Mouse (Mus musculus) intestine, embryonic 14.5 days (tissue): ENCODE measurements around the gene Itpripl2. TPM values are rescaled to one million over a fixed set of nuclear protein-coding genes. Genes with fewer than 3 reads are reported as not detected.
A peak's percentile ranks its signal among the peaks of the same experiment; 100 is the strongest.

Experiments used
- ATAC-seq: fragments of 200-750 bp; cut with Nextera tagmentation; replicated peaks from 2 replicates; pipeline ENCODE4 v1.8.0; 2017; ENCODE audit warnings: low read depth, moderate number of reproducible peaks, moderate TSS enrichment, moderate library complexity; ENCODE audit not compliant: low FRiP score, low TSS enrichment
- DNase-seq: peaks from one replicate; pipeline ENCODE4 v3.0.0-alpha.2; 2018; ENCODE audit warnings: low spot score
- H3K27ac ChIP-seq: fragments of 300-500 bp; sonication (generic); 2 replicates; pipeline ENCODE4 v1.5.1; 2014; ENCODE audit warnings: low read depth, mild to moderate bottlenecking, control low read depth
- H3K27me3 ChIP-seq: fragments of 300-500 bp; sonication (generic); replicated peaks from 2 replicates; pipeline ENCODE4 v1.6.1; 2014; ENCODE audit warnings: low read length, control low read depth; ENCODE audit not compliant: control insufficient read depth, insufficient read depth
- H3K36me3 ChIP-seq: fragments of 300-500 bp; sonication (generic); 2 replicates; pipeline ENCODE4 v1.6.1; 2014; ENCODE audit warnings: low read length, control low read depth; ENCODE audit not compliant: control insufficient read depth, insufficient read depth
- H3K4me1 ChIP-seq: fragments of 300-500 bp; sonication (generic); replicated peaks from 2 replicates; pipeline ENCODE4 v1.6.1; 2014; ENCODE audit warnings: low read length, control low read depth, mixed read lengths; ENCODE audit not compliant: control insufficient read depth, insufficient read depth
- H3K4me2 ChIP-seq: fragments of 300-500 bp; sonication (generic); 2 replicates; pipeline ENCODE4 v1.6.1; 2014; ENCODE audit warnings: low read length
- H3K4me3 ChIP-seq: fragments of 300-500 bp; sonication (generic); 2 replicates; pipeline ENCODE4 v1.5.1; 2014; ENCODE audit warnings: low read depth, low read length, control low read depth, mixed read lengths
- H3K9ac ChIP-seq: fragments of 300-500 bp; sonication (generic); 2 replicates; pipeline ENCODE4 v1.6.1; 2014; ENCODE audit warnings: mild to moderate bottlenecking, low read length
- H3K9me3 ChIP-seq: fragments of 300-500 bp; sonication (generic); 2 replicates; pipeline ENCODE4 v1.6.1; 2016; ENCODE audit warnings: low read length, control low read depth; ENCODE audit not compliant: control insufficient read depth
- WGBS: fragments of 180-500 bp; shearing (Covaris S2); extraction: QIAGEN DNeasy Blood & Tissue Kit; methylation state at CpG from one replicate; pipeline ENCODE4 v1.1.7; 2014; 5-methylcytosine and 5-hydroxymethylcytosine counted together
- polyA plus RNA-seq: library from polyadenylated mRNA; unstranded; fragments of >200 nt; fragmentation: Nextera tagmentation; extraction: Ambion mirVana; gene quantifications from 2 replicates; pipeline ENCODE4 v1.2.1, GENCODE M21; 2014

Itpripl2 gene
- polyA plus RNA-seq, 1 experiment from 2014 or later: 2.8 TPM

GRCm38 (mm10) chr7:118518687-118519086 lies 26.9 kb upstream of the Itpripl2 start:
- Histone ChIP-seq H3K4me3 (no peak overlapping the region), H3K27ac (no peak overlapping the region), H3K4me2 (no peak overlapping the region), H3K9me3 (no peaks in the 10 kb centered on the region), H3K4me1 (0 out of 2 replicates have a peak, but pooled peaks cover 8% of the 10 kb centered on the region), H3K27me3 (no peaks in the 10 kb centered on the region), H3K36me3 (no peaks in the 10 kb centered on the region), H3K9ac (no peak overlapping the region)
- peak; percentile 86 for ATAC-seq
- DNase-seq: peak; percentile 88
- WGBS: 3% methylated on average over 18 of the region's 18 CpGs

GRCm38 (mm10) chr7:118517819-118518218 lies 26.0 kb upstream of the Itpripl2 start:
- no peak overlapping the region for H3K9ac ChIP-seq
- 0 out of 2 replicates have a peak, but pooled peaks cover 8% of the 10 kb centered on the region for H3K4me1 ChIP-seq
- H3K27me3 ChIP-seq: no peaks in the 10 kb centered on the region
- no peak for ATAC-seq
- H3K4me2 ChIP-seq: no peak overlapping the region
- H3K36me3 ChIP-seq: no peaks in the 10 kb centered on the region
- H3K9me3 ChIP-seq: no peaks in the 10 kb centered on the region
- H3K27ac ChIP-seq: no peak overlapping the region
- WGBS: 57% methylated on average over 2 of the region's 2 CpGs
- no peak for DNase-seq
- no peak overlapping the region for H3K4me3 ChIP-seq

GRCm38 (mm10) chr7:118508556-118508955 lies 16.8 kb upstream of the Itpripl2 start:
- no peaks in the 10 kb centered on the region for H3K9me3 ChIP-seq
- ATAC-seq (no peak), DNase-seq (no peak)
- H3K27me3 ChIP-seq: no peaks in the 10 kb centered on the region
- H3K9ac ChIP-seq: no peak overlapping the region
- H3K27ac ChIP-seq: no peak overlapping the region
- no peaks in the 10 kb centered on the region for H3K4me1 ChIP-seq
- no peaks in the 10 kb centered on the region for H3K36me3 ChIP-seq
- no peak overlapping the region for H3K4me2 ChIP-seq
- WGBS: 71% methylated on average over 7 of the region's 7 CpGs
- H3K4me3 ChIP-seq: no peak overlapping the region

- Histone ChIP-seq H3K4me2 (no peak overlapping the region), H3K9me3 (no peaks in the 10 kb centered on the region), H3K36me3 (no peaks in the 10 kb centered on the region), H3K4me1 (no peaks in the 10 kb centered on the region), H3K4me3 (no peak overlapping the region), H3K27me3 (no peaks in the 10 kb centered on the region), H3K27ac (no peak overlapping the region), H3K9ac (no peak overlapping the region)
- 49% methylated on average over 4 of the region's 4 CpGs for WGBS
- ATAC-seq (no peak), DNase-seq (no peak)
Measured at GRCm38 (mm10) chr7:118503844-118504243, 12.1 kb upstream of the Itpripl2 start.

GRCm38 (mm10) chr7:118502333-118502732 lies 10.6 kb upstream of the Itpripl2 start:
- no peak overlapping the region for H3K4me2 ChIP-seq
- H3K4me3 ChIP-seq: no peak overlapping the region
- H3K9ac ChIP-seq: no peak overlapping the region
- no peaks in the 10 kb centered on the region for H3K9me3 ChIP-seq
- ATAC-seq (no peak), DNase-seq (no peak)
- no peaks in the 10 kb centered on the region for H3K4me1 ChIP-seq
- no peaks in the 10 kb centered on the region for H3K27me3 ChIP-seq
- H3K27ac ChIP-seq: no peak overlapping the region
- 84% methylated on average over 8 of the region's 8 CpGs for WGBS
- H3K36me3 ChIP-seq: no peaks in the 10 kb centered on the region

- no peaks in the 10 kb centered on the region for H3K4me1 ChIP-seq
- no peak overlapping the region for H3K4me2 ChIP-seq
- no peak overlapping the region for H3K4me3 ChIP-seq
- H3K9ac ChIP-seq: no peak overlapping the region
- H3K36me3 ChIP-seq: no peaks in the 10 kb centered on the region
- H3K27ac ChIP-seq: no peak overlapping the region
- WGBS: 57% methylated on average over 7 of the region's 7 CpGs
- peak; percentile 38; the same call in 1 of the 2 replicates for ATAC-seq
- no peaks in the 10 kb centered on the region for H3K9me3 ChIP-seq
- no peaks in the 10 kb centered on the region for H3K27me3 ChIP-seq
- DNase-seq: no peak
Measured at GRCm38 (mm10) chr7:118499784-118500435, 8.1 kb upstream of the Itpripl2 start.

GRCm38 (mm10) chr7:118498984-118499783 lies 7.4 kb upstream of the Itpripl2 start:
- H3K4me1 ChIP-seq: no peaks in the 10 kb centered on the region
- no peaks in the 10 kb centered on the region for H3K27me3 ChIP-seq
- H3K36me3 ChIP-seq: no peaks in the 10 kb centered on the region
- H3K4me2 ChIP-seq: no peak overlapping the region
- no peak overlapping the region for H3K9ac ChIP-seq
- no peak overlapping the region for H3K4me3 ChIP-seq
- H3K9me3 ChIP-seq: no peaks in the 10 kb centered on the region
- no peak overlapping the region for H3K27ac ChIP-seq
- DNase-seq: no peak
- peak; percentile 67; the same call in 1 of the 2 replicates for ATAC-seq
- WGBS: 72% methylated on average over 12 of the region's 12 CpGs

- H3K4me3 ChIP-seq: no peak overlapping the region
- ATAC-seq: no peak
- H3K27ac ChIP-seq: no peak overlapping the region
- no peaks in the 10 kb centered on the region for H3K9me3 ChIP-seq
- no peak overlapping the region for H3K4me2 ChIP-seq
- no peak for DNase-seq
- no peak overlapping the region for H3K9ac ChIP-seq
- 0 out of 2 replicates have a peak, but pooled peaks cover 3% of the 10 kb centered on the region for H3K27me3 ChIP-seq
- H3K36me3 ChIP-seq: no peaks in the 10 kb centered on the region
- 71% methylated on average over 4 of the region's 4 CpGs for WGBS
- H3K4me1 ChIP-seq: peaks cover 13% of the 10 kb centered on the region
Measured at GRCm38 (mm10) chr7:118494892-118495579, 3.3 kb upstream of the Itpripl2 start.
